Mouse (Mus musculus) fibroblast of lung, adult 2 months (primary cell): ENCODE measurements at regions not wholly inside any gene's neighbourhood (a gene's known extent, or its start where the extent isn't known, plus 50 kb on each side); places are given as distances from the start of the nearest gene placed in this dataset.

Experiments used
- DNase-seq: peaks from one replicate; pipeline ENCODE4 v3.0.0-alpha.2; 2011; ENCODE audit warnings: low read depth

- no peak for DNase-seq
Measured at GRCm38 (mm10) chr1:185091816-185092558, 92.6 kb upstream of the Mark1 start.

GRCm38 (mm10) chr1:185089196-185089595 lies 89.8 kb upstream of the Mark1 start:
- DNase-seq: no peak

GRCm38 (mm10) chr1:185083191-185083590 lies 83.8 kb upstream of the Mark1 start:
- no peak for DNase-seq

GRCm38 (mm10) chr1:185080118-185080517 lies 80.7 kb upstream of the Mark1 start:
- DNase-seq: no peak

- no peak for DNase-seq
Measured at GRCm38 (mm10) chr1:185079331-185079880, 80.0 kb upstream of the Mark1 start.

GRCm38 (mm10) chr1:185074001-185074400 lies 74.6 kb upstream of the Mark1 start:
- no peak for DNase-seq

- DNase-seq: no peak
Measured at GRCm38 (mm10) chr1:185072766-185073165, 73.4 kb upstream of the Mark1 start.

GRCm38 (mm10) chr1:185071566-185071965 lies 72.2 kb upstream of the Mark1 start:
- no peak for DNase-seq

- no peak for DNase-seq
Measured at GRCm38 (mm10) chr1:185070853-185071149, 71.4 kb upstream of the Mark1 start.

GRCm38 (mm10) chr1:185070062-185070852 lies 70.9 kb upstream of the Mark1 start:
- DNase-seq: peak; percentile 78

- no peak for DNase-seq
Measured at GRCm38 (mm10) chr1:185068136-185068535, 68.8 kb upstream of the Mark1 start.

GRCm38 (mm10) chr1:185067661-185068060 lies 68.3 kb upstream of the Mark1 start:
- no peak for DNase-seq

GRCm38 (mm10) chr1:185065056-185065455 lies 65.7 kb upstream of the Mark1 start:
- no peak for DNase-seq

GRCm38 (mm10) chr1:185062103-185062502 lies 62.7 kb upstream of the Mark1 start:
- no peak for DNase-seq

- DNase-seq: no peak
Measured at GRCm38 (mm10) chr1:185057443-185057842, 58.1 kb upstream of the Mark1 start.

GRCm38 (mm10) chr1:185052700-185053099 lies 53.3 kb upstream of the Mark1 start:
- no peak for DNase-seq

GRCm38 (mm10) chr1:185049980-185050379 lies 50.6 kb upstream of the Mark1 start:
- DNase-seq: no peak
